Mouse (Mus musculus) gastrocnemius, adult 8-10 months (tissue): ENCODE data around the gene Hist1h3e. TPM values are rescaled to one million over a fixed set of nuclear protein-coding genes. Genes with fewer than 3 reads are reported as not detected.

ENCODE experiments used
- DNase-seq, 2 experiments: peaks; one replicate each; pipeline ENCODE4 v3.0.0; 2022; ENCODE audit warnings: low spot score in 2 of 2
- microRNA-seq: library from miRNA; unstranded; fragments of <30 nt; microRNA quantifications from one replicate; pipeline ENCODE4 v1.2.0, GENCODE M21; 2022
- total RNA-seq, 4 experiments: library from RNA; stranded (reverse); gene quantifications; 2 replicates each; pipeline ENCODE4 v1.2.4; 2022

Hist1h3e gene
- total RNA-seq, 4 experiments from 2014 or later = 14.8 to 21.5 (median 18.9) TPM

DNA sequence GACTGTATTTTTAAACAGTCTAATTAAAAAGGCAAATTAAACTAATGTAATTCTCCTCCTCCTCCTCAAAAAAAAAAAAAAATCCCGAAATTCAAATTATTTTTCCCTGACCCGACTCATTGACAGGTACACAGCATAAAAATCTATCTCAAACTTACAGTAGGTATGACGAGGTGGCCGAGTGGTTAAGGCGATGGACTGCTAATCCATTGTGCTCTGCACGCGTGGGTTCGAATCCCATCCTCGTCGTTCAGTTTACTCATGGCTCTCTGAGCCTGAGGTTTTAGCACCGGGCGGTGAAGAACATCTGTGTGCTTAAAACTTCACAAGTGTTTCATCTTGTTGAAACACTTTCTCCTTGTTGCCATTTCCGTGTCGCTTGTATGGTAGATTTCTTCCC, 40.5 kb downstream of the Hist1h3e start:
- peak; percentile 49 to 56 for DNase-seq

DNA sequence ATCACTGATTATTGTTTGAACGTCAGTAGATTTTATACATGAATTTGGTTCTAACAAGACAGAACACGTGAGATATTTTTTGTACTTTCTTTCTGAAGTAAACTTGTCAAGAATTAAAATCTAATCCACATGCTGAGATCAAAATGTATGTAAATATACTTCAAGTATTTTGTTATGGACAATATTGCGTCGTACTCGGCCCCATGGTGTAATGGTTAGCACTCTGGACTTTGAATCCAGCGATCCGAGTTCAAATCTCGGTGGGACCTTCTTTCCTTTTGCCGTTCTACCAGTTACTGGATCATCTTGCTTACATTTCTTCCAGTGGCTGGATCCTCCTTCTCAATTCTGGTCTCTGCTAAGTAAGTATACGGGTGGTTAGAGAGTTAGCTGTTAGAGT, 42.8 kb downstream of the Hist1h3e start:
- DNase-seq = peak; percentile 45 to 61

DNA sequence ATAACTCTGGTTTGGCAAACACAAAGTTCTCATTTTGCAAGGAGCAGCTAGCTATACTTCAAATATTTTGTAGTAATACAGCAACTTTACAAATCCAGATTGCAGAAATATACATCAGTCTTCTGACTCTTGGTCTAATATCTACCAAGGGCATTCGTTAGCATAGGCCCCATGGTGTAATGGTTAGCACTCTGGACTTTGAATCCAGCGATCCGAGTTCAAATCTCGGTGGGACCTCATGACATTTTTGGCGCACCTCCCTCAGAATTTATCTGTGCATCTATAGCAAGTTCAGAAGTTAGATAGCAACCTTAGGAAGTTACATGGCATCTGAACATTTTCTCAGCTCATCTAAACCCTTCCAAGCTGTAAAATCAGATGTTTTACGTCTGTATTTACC, 43.3 kb downstream of the Hist1h3e start:
- peak; percentile 43 to 63 for DNase-seq

GRCm38 (mm10) chr13:23518295-23518603, 43.9 kb downstream of the Hist1h3e start:
- DNase-seq = no peak

- DNase-seq = peak; percentile 75 to 85
Observed at GRCm38 (mm10) chr13:23517603-23518294, 44.4 kb downstream of the Hist1h3e start.

- DNase-seq = peak; percentile 48 to 60
Observed at GRCm38 (mm10) chr13:23516822-23517602, 45.2 kb downstream of the Hist1h3e start.

DNA sequence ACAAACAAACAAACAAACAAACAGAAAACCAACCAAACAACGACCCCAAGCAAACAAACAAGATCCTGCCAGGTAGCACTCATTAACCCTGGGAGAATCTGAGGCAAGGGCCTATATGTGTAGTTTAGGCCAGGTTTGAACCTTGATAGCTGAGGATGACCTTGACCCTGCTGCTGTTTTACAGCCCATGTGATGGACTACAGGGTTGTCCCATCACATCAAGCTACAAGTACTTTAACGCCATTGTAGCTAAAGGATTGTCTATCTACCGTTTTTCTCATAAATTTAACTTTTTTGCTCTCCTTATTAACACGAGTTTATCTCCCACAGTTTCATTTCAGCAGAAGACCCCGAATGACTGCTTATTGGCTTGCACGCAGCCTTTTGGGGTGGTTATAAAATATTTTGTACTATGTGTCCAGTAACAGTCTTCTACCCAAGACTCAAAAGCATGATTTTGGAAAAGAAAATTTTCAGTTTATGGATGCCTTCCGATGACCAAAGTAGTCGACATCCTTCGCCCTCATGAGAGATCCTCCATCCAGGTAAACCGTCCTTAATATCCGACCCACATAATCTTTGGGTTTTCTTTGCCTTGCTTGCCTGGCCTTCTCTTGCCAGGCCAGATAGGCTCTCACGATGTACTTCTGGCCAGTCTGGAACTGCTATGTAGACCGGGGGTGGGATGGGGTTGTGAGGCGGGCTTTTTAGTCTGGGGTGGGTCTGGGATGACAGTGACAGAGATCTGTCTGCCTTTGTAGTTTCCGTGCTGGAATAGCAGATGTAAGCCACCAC, 46.1 kb downstream of the Hist1h3e start:
- DNase-seq = no peak

GRCm38 (mm10) chr13:23515281-23515680, 46.9 kb downstream of the Hist1h3e start:
- no peak for DNase-seq

DNA sequence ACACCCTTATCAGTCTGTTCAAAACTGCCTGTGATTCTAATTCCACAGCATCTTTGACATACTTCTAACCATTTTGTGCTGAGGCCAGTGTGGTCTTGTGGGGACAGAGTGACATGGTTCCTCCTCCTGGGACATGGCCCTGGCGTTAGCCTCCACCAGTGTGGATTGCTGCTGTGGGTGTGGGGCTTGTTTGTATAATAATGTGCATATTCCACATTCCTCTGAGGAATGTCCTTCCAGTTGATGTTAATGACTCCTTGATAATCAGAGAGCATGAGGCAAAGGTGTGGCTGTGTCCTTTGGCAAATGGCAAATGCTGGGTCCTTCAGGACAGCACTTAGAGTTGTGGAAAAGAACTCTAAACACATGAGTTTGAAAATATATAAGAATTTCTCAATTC, 48.7 kb downstream of the Hist1h3e start:
- DNase-seq = no peak

Small RNA genes lying within 50 kb of the gene (microRNA-seq; reads per million reads assigned to microRNA genes)
- not detected for gene Gm44297
- not detected for gene Gm44359
- not detected for gene Gm44394
- gene n-TStga1 = not detected

Other genes starting within 250 kb of the Hist1h3e start
- 10 to 100 TPM in 1 of 4 experiments, 1 to 10 TPM in 3; 7.2 to 11.7 (median 8.3) TPM for gene Zfp322a, start 193.2 kb downstream of the Hist1h3e start, total RNA-seq
- 1 to 10 TPM; 3.2 to 4.8 (median 4.0) TPM for gene Abt1, start 138.5 kb downstream of the Hist1h3e start, total RNA-seq
- not detected for gene Btn1a1, start 96.5 kb downstream of the Hist1h3e start, total RNA-seq
- gene Btn2a2, start 73.5 kb downstream of the Hist1h3e start, total RNA-seq = not detected
- gene Hist1h4h, start 31.3 kb downstream of the Hist1h3e start, total RNA-seq = 100 to 1,000 TPM; 131 to 174 (median 160) TPM
- gene Hist1h2af, start 28.5 kb downstream of the Hist1h3e start, total RNA-seq = 1 to 10 TPM in 1 of 4 experiments, not detected in 3; 1.5 TPM
- gene Hist1h3g, start 26.9 kb downstream of the Hist1h3e start, total RNA-seq = 1 to 10 TPM in 1 of 4 experiments, under 1 TPM in 1, not detected in 2; 0.75 to 2.2 TPM
- gene Hist1h2bh, start 19.0 kb downstream of the Hist1h3e start, total RNA-seq = 1 to 10 TPM in 2 of 4 experiments, under 1 TPM in 2; 0.82 to 1.6 (median 1.2) TPM
- gene Hist1h3f, start 18.3 kb downstream of the Hist1h3e start, total RNA-seq = 1 to 10 TPM; 3.1 to 5.0 (median 4.4) TPM
- gene Hist1h4f, start 10.7 kb downstream of the Hist1h3e start, total RNA-seq = 10 to 100 TPM; 14.0 to 20.7 (median 16.1) TPM
- gene Hist1h1d, start 9.1 kb downstream of the Hist1h3e start, total RNA-seq = 1 to 10 TPM in 3 of 4 experiments, under 1 TPM in 1; 0.87 to 1.3 (median 1.3) TPM
- gene Hist1h2ae, start 8.9 kb upstream of the Hist1h3e start, total RNA-seq = 1 to 10 TPM in 2 of 4 experiments, under 1 TPM in 2; 0.54 to 1.1 (median 0.88) TPM
- 1 to 10 TPM; 5.2 to 8.5 (median 7.2) TPM for gene Hist1h2bg, start 9.0 kb upstream of the Hist1h3e start, total RNA-seq
- gene Hist1h2bf, start 11.8 kb upstream of the Hist1h3e start, total RNA-seq = 1 to 10 TPM; 2.0 to 6.7 (median 5.1) TPM
- gene Hist1h2ad, start 12.0 kb upstream of the Hist1h3e start, total RNA-seq = 1 to 10 TPM in 1 of 4 experiments, not detected in 3; 2.2 TPM
- 1 to 10 TPM; 2.5 to 4.0 (median 3.2) TPM for gene Hist1h3d, start 13.4 kb upstream of the Hist1h3e start, total RNA-seq
- gene Hist1h4d, start 19.2 kb upstream of the Hist1h3e start, total RNA-seq = 10 to 100 TPM; 37.8 to 57.9 (median 48.1) TPM
- 10 to 100 TPM; 12.0 to 16.1 (median 12.9) TPM for gene Hist1h2be, start 58.8 kb upstream of the Hist1h3e start, total RNA-seq
- gene Hist1h1e, start 60.2 kb upstream of the Hist1h3e start, total RNA-seq = 10 to 100 TPM; 32.8 to 56.3 (median 49.3) TPM
- gene Hist1h2ac, start 121.6 kb upstream of the Hist1h3e start, total RNA-seq = 1 to 10 TPM in 1 of 4 experiments, under 1 TPM in 3; 0.65 to 1.1 (median 0.86) TPM
- 10 to 100 TPM; 59.5 to 67.1 (median 62.0) TPM for gene Hist1h2bc, start 121.8 kb upstream of the Hist1h3e start, total RNA-seq
- gene Hist1h1t, start 133.4 kb upstream of the Hist1h3e start, total RNA-seq = not detected
- gene Hist1h4c, start 136.1 kb upstream of the Hist1h3e start, total RNA-seq = 10 to 100 TPM; 66.4 to 87.5 (median 79.3) TPM
- gene Hfe, start 148.5 kb upstream of the Hist1h3e start, total RNA-seq = 10 to 100 TPM; 23.6 to 29.2 (median 27.1) TPM
- gene Hist1h1c, start 176.4 kb upstream of the Hist1h3e start, total RNA-seq = 100 to 1,000 TPM; 196 to 246 (median 227) TPM
- not detected for gene Hist1h3c, start 183.2 kb upstream of the Hist1h3e start, total RNA-seq
- gene Hist1h2bb, start 184.4 kb upstream of the Hist1h3e start, total RNA-seq = 1 to 10 TPM; 1.1 to 1.6 (median 1.4) TPM
- gene Hist1h2ab, start 188.8 kb upstream of the Hist1h3e start, total RNA-seq = 1 to 10 TPM in 2 of 4 experiments, under 1 TPM in 1, not detected in 1; 0.97 to 4.9 (median 3.5) TPM
- gene Hist1h3b, start 189.9 kb upstream of the Hist1h3e start, total RNA-seq = 1 to 10 TPM in 2 of 4 experiments, not detected in 2; 2.7 to 2.8 TPM
- gene Hist1h4b, start 194.6 kb upstream of the Hist1h3e start, total RNA-seq = 1 to 10 TPM in 2 of 4 experiments, under 1 TPM in 1, not detected in 1; 0.82 to 2.9 (median 1.8) TPM
- 1 to 10 TPM in 3 of 4 experiments, under 1 TPM in 1; 0.82 to 3.3 (median 1.8) TPM for gene Hist1h4a, start 198.9 kb upstream of the Hist1h3e start, total RNA-seq
- 1 to 10 TPM; 3.7 to 6.9 (median 4.3) TPM for gene Hist1h3a, start 200.0 kb upstream of the Hist1h3e start, total RNA-seq
- gene Hist1h1a, start 201.3 kb upstream of the Hist1h3e start, total RNA-seq = 1 to 10 TPM in 1 of 4 experiments, under 1 TPM in 3; 0.46 to 1.1 (median 0.78) TPM
- gene Trim38, start 207.5 kb upstream of the Hist1h3e start, total RNA-seq = not detected
- gene Slc17a2, start 244.6 kb upstream of the Hist1h3e start, total RNA-seq = not detected